Mouse (Mus musculus) bone marrow, adult 2 months (tissue): Measurements from ENCODE around the gene Tbc1d4. TPM values are rescaled to one million over a fixed set of nuclear protein-coding genes. Genes with fewer than 3 reads are reported as not detected.

ENCODE experiments used
- H3K27ac ChIP-seq: fragments of 200-500 bp; 2 replicates; pipeline ENCODE4 v1.5.1; 2012; ENCODE audit warnings: low read depth, mild to moderate bottlenecking, control low read depth, inconsistent platforms, low read length; ENCODE audit not compliant: control insufficient read depth, poor library complexity, insufficient read depth
- H3K4me1 ChIP-seq: fragments of 200-500 bp; 2 replicates; pipeline ENCODE4 v1.6.1; 2011; ENCODE audit warnings: low read length; ENCODE audit not compliant: control insufficient read depth, insufficient read depth
- H3K4me3 ChIP-seq: fragments of 200-500 bp; replicated peaks from 2 replicates; pipeline ENCODE3; 2011; ENCODE audit warnings: mild to moderate bottlenecking, low read depth, low read length, control low read depth; ENCODE audit not compliant: control insufficient read depth
- CTCF ChIP-seq: fragments of 200-500 bp; IDR thresholded peaks from 2 replicates; pipeline ENCODE4 v1.5.1; 2011; ENCODE audit warnings: low read length, control low read depth; ENCODE audit not compliant: control insufficient read depth, insufficient read depth
- POLR2A ChIP-seq: fragments of 200-500 bp; IDR thresholded peaks from 2 replicates; pipeline ENCODE4 v1.6.1; 2011; ENCODE audit warnings: low read depth, mild to moderate bottlenecking, control low read depth, low read length, borderline replicate concordance; ENCODE audit not compliant: control insufficient read depth
- WGBS: fragments of 180-500 bp; shearing (Covaris S2); methylation state at CpG from one replicate; pipeline ENCODE4 v1.1.7; 2018; 5-methylcytosine and 5-hydroxymethylcytosine counted together
- polyA plus RNA-seq: library from polyadenylated mRNA; stranded (reverse); fragments of >200 nt; gene quantifications from 2 replicates; pipeline ENCODE4 v1.2.4, GENCODE M21; 2011; ENCODE audit warnings: low replicate concordance; ENCODE audit not compliant: missing spikeins, insufficient read depth, insufficient read length

Gene Tbc1d4
- polyA plus RNA-seq = 3.0 and 3.4 TPM in 2 replicates

GRCm38 (mm10) chr14:101608519-101609368 is at the start of gene Tbc1d4:
Gene Tbc1d4, minus strand, starts transcription at chr14:101609191.
- no peak within 1 kb of the TSS; the same call in 1 of the 2 replicates for H3K27ac ChIP-seq
- WGBS = under 1% methylated on average over 62 of the region's 62 CpGs
- no peak for TF ChIP-seq POLR2A
- peak; percentile 53 for TF ChIP-seq CTCF

GRCm38 (mm10) chr14:101656307-101656706 is 47.3 kb upstream of the Tbc1d4 start:
- Histone ChIP-seq H3K27ac (no peak overlapping the region), H3K4me1 (no peaks in the 10 kb centered on the region), H3K4me3 (no peak overlapping the region)
- 49% methylated on average over 10 of the region's 10 CpGs for WGBS
- TF ChIP-seq POLR2A (no peak), CTCF (no peak)

More at GRCm38 (mm10) chr14:101608519-101609368, at the start of gene Tbc1d4:
- peak within 1 kb of the TSS; percentile 73 for H3K4me3 ChIP-seq
- no peaks in the 10 kb centered on the region; the same call in 1 of the 2 replicates for H3K4me1 ChIP-seq

- peak overlapping the region; percentile 89 for H3K4me3 ChIP-seq
- H3K27ac ChIP-seq = no peak overlapping the region
- WGBS = 1% methylated on average over 10 of the region's 10 CpGs
- no peaks in the 10 kb centered on the region for H3K4me1 ChIP-seq
- no peak for TF ChIP-seq CTCF
- no peak for TF ChIP-seq POLR2A
These were observed 45.5 kb upstream of the Tbc1d4 start for GRCm38 (mm10) chr14:101654526-101654909.

GRCm38 (mm10) chr14:101653581-101654525 is 44.9 kb upstream of the Tbc1d4 start, which contains the start of gene Uchl3:
Gene Uchl3, plus strand, starts transcription at chr14:101653967.
- TF ChIP-seq CTCF (peak; percentile 87), POLR2A (no peak)
- peak within 1 kb of the TSS; percentile 72 for H3K27ac ChIP-seq
- H3K4me1 ChIP-seq = no peaks in the 10 kb centered on the region
- peak within 1 kb of the TSS; percentile 89 for H3K4me3 ChIP-seq
- WGBS = 1% methylated on average over 80 of the region's 81 CpGs

- 71% methylated on average over 6 of the region's 6 CpGs for WGBS
- TF ChIP-seq POLR2A (no peak), CTCF (no peak)
These were observed 43.6 kb upstream of the Tbc1d4 start for GRCm38 (mm10) chr14:101652571-101652970.

GRCm38 (mm10) chr14:101650551-101650950 is 41.6 kb upstream of the Tbc1d4 start:
- 80% methylated on average over 4 of the region's 4 CpGs for WGBS
- TF ChIP-seq POLR2A = no peak
- no peak for TF ChIP-seq CTCF
- no peaks in the 10 kb centered on the region for H3K4me1 ChIP-seq
- H3K27ac ChIP-seq = no peak overlapping the region
- H3K4me3 ChIP-seq = no peak overlapping the region

More at GRCm38 (mm10) chr14:101652571-101652970, 43.6 kb upstream of the Tbc1d4 start:
- Histone ChIP-seq H3K4me3 (no peak overlapping the region), H3K4me1 (no peaks in the 10 kb centered on the region), H3K27ac (no peak overlapping the region)

- Histone ChIP-seq H3K27ac (no peak overlapping the region), H3K4me3 (no peak overlapping the region)
- WGBS = 84% methylated on average over 1 of the region's 1 CpGs
These were observed 36.0 kb upstream of the Tbc1d4 start for GRCm38 (mm10) chr14:101644948-101645347.

More at GRCm38 (mm10) chr14:101644948-101645347, 36.0 kb upstream of the Tbc1d4 start:
- TF ChIP-seq CTCF = no peak
- TF ChIP-seq POLR2A = no peak
- no peaks in the 10 kb centered on the region for H3K4me1 ChIP-seq
